Mouse (Mus musculus) leukemia stem cell, adult 10-12 weeks (primary cell): ENCODE results near the gene Pik3cg. TPM values are rescaled to one million over a fixed set of nuclear protein-coding genes. Genes with fewer than 3 reads are reported as not detected.

ENCODE experiments used
- polyA plus RNA-seq: library from polyadenylated mRNA; stranded (reverse); fragments of >175 nt; gene quantifications from 2 replicates; pipeline ENCODE4 v1.2.3, GENCODE M21; 2012; ENCODE audit warnings: low replicate concordance

Gene Pik3cg
- 0.81 and 2.4 TPM in 2 replicates for polyA plus RNA-seq

DNA sequence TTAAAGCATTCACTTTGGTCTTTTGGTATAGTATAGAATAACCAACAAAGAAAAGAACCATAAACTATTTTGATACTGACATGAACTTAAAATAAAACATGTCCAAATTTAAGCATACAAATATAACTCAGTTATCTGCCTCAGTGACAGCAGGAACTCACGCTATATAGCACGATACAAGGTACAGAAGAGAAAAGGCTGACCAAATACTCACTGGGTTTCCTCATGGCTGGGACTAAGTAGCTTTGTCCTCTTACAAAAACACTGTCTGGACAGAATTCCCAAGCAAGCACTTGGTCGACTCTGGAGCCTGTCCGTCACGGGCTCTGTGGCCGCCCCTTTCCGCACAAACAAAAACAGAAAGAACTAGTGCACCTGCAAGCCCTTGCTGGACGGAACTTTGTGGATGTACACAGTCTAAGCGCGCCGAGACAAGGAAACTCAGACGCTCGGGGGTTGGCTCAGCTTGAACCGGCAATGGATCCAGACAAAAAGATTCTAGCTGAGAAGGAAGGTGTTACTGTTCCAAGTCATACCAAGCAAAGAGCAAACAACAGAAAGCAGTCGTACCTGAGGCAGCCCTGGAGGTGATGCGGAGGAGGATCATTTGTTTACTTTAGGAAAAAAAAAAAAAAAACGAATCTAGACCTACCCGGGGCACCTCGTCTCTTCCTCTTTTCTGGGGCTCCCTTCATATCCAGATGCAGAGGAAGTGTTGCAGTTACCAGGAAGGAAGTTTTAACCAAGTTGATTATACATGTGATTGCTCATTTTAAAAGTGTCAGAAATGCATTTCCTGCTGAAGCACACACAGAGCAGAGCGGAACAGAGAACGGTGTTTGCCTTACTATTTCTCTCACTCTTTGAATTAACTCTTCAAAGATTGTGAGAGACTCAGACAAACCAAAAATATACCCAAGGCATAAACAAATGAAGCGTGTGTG, at the start of gene Pik3cg:
Gene Pik3cg, minus strand, starts transcription at position 712 of the 944 bp plus-strand sequence.

Other genes with a start within 250 kb of the Pik3cg start
- 36.0 and 48.3 TPM in 2 replicates for gene Prkar2b, start 147.4 kb downstream of the Pik3cg start, polyA plus RNA-seq
- gene Ccdc71l, start 170.0 kb upstream of the Pik3cg start, polyA plus RNA-seq, result 40.8 and 41.8 TPM in 2 replicates